Mouse (Mus musculus): ENCODE data around the gene Mrm1.

Mrm1 gene

DNA sequence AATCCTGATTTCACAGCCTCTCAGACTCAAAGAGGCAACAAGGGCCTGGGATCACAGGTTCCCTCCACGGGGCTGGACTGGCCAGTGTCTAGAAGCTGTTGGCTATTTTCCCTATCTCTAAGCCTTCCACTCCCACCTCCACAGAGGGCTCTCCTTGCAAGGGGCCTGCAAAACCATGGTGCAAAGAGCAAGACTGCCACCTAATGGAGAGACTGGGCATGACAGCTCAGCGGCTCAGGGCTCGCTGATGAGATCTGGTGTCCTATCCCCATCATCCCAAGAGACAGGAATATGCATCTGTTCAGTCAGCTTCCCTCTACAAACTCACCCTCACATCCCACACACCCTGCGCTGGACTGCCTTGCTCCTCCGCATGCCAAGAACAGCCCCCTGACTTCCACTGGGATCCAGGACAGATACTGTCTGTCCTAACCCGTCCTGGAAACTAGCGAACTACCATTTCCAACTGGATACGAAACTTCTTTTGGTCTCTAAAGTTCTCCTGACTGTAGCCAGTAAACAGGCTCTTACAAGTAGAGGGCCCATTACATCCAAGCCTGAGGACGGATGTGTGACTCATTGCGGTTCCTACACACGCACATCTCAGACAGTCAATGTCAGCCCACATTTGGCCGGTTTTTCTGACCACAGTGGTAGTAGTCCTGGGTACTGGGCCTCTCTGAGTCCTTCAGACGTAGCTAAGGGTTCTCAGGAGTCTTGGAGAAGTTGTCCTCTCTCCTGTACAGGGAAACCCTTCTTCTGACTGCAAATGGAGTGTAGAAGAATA lies 5.4 kb downstream of the Mrm1 start:
- DNase-seq (ENCODE audit: low read depth, low spot score) = peak; percentile 75

DNA sequence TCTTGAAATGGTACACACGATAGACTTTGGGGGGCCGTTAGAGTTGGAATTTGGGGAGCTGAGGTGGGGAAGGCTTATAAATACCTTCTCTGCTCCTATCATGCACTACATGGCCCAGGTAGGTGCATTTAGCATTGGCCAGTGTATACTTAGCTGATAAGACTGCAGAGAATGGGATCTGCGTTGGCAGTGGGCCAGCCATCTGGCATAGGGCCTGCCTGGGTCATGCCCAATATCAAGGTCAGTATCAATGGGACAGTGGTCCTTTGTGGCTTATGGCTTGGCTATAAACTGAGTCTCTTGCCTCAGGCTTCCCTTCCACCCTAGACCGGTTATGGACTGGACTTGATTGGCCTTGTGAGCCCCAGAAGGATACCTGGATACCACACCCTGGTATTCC lies 14.9 kb downstream of the Mrm1 start:
- no peak for DNase-seq (ENCODE audit: low read depth, low spot score)

DNA sequence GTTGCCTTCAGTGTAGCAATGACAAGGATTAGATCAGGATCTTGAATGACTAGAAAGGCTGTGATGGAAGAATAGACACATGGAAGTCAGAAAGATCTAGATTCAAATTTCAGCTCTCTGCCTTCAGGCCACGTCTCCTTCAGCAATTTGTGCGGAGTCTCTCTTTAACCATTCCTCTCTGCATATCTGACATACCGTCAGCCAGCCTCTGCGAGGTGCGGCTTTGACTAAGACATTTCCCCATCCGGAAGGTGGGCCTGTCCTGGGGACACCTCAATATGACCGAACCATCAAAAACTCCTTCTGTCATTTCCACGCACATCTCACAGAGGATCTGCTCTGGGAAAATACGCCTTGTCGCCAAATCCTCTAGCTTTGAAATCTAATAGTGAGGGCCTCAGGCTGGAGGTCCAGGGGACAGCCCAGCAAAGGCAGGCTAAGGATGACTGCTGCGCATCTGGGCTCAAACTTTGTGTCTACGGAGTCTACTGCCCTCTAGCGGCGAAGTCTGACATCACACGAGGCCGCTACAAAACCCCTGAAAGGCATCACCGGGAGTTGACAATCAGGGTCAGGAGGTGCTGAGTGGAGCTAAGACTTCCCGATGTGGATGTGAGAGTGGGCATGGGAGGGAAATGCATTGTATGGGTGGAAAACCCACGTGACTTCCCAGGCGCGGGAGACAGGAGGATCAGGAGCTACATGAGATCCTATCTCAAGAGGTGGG lies 21.5 kb downstream of the Mrm1 start:
- DNase-seq (ENCODE audit: low read depth, low spot score) = peak; percentile 78

DNA sequence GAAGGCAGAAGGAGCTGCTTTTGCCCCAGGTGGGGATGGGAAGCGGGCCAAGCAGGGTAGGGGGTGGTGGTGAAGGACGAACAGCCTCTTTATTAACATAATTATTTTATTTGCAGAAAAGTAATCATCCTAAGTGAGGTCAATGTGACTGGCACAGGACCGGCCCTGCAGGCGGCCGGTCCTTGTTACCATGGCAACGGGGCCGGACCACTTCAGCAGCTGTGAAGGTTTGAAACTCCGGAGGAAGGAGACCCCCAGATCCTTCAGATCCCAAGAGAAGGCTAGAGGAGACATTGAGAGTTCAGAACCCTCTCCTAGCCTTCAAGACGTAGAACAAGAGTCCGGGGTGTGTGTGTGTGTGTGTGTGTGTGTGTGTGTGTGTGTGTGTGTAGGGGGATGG lies 22.3 kb downstream of the Mrm1 start:
- no peak for DNase-seq (ENCODE audit: low read depth, low spot score)

DNA sequence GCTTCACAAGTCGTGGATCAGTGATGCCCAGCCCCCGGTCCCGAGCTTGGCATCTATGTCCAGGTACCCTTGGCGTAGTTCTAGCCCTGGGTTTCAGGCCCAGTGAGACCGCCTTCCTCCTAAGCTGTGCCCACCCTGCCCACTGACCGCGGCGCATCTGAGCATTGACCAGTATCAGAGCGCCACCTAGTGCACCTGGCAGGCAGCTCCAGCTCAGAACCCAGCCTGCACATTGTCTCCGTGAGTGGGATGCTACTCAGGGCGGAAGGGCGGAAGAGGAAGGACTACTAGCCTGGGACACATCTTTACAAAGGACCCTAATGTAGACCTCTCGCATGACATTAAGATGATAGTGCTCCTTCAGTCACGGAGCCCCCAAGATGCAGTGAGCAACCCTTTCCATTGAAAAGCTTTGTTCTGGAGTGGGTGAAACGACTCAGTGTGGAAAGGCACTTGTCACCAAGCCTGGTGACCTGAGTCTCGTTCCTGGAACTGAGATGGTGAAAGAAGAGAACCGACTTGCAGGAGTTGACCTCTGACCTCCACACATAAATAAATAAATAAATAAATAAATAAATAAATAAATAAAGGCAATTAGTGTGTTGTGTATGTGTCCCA lies 24.7 kb downstream of the Mrm1 start:
- peak; percentile 75 for DNase-seq (ENCODE audit: low read depth, low spot score)

DNA sequence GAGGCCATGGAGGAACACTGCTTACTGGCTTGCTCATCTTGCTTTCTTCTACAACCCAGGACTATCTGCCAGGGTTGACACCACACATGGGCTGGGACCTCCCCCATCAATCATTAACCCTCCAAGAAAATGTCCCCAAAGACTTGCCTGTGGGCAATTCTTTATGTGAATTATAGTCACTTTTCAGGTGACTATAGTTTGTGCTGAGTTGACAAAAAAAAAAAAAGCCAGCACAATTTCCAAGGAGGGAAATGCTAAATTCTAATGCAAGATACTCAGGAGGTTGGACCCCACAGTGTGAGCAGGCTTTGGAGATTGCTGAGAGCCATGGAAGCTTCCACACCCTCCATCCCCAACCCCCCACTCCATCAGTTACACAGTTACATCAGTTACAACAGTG lies 25.8 kb downstream of the Mrm1 start:
- no peak for DNase-seq (ENCODE audit: low read depth, low spot score)

DNA sequence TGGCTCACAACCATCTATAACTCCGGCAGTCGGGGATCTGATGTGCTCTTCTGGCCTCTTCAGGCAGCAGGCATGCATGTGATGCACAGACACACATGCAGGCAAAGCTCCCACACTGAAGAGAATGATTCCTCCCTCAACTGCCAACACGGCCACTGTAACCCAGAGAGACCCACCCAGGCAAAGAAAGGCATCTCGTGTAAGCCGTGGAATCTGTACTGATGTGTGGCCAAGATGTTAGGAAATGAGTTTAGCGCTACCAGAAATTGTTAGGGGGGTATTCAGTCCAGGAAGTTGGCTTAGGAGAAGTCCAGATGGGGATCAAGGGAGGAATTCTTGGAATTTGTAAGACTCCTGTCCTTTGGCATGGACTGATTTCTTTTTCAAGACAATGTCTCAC lies 28.9 kb downstream of the Mrm1 start:
- no peak for DNase-seq (ENCODE audit: low read depth, low spot score)

DNA sequence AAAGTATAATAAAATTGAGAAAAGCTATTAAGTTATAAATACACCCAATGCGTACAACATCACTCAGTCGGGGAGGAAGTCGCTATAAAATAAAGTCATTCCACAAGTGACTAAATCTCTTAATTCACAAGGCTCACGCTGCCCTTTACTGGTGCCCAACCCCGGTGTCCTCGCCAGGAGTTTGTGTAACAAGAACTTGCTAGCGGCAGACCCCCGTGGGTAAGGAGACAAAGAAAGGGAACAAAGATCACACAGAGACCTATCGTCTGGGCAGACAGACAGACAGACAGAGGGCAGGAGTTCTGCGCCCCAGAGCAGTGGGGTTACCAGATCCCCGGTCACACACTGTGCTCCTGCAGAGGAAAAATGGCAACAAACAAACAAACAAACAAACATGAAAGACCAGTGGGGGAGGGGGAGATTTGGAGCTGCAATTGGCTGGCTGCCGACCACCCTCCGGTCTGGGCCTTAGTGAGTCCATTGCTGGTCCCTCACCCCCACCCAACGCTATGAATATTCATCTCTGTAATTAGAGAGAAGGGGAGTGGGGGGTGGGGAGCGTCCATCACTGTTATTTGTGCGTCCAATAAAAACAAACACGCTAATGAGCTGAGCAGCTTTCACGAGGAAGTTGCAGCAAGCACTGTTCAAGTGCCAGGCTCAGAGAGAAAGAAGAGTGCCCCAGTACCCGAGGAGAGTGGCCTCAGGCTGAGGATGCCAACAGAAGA lies 39.0 kb downstream of the Mrm1 start:
- no peak for DNase-seq (ENCODE audit: low read depth, low spot score)

DNA sequence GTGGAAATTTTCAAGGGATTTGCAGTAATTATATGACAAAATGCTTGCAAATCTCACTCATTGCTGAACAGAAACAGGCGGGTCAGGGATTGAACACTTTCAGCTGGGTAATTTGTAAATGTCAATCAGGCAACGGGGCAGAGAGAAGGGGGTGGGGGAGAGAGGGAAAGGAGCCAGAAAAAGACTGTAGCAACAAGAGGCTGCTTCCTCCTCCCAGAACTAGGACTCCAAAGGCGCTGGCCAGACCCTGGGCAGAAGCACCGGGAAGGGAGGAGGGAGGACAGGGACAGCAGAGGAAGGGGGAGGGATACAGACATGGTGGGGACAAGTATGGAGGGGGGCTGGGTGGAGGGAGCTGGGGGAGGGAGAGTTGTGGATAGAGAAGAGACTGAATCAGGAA lies 43.8 kb downstream of the Mrm1 start:
- DNase-seq (ENCODE audit: low read depth, low spot score) = no peak

DNA sequence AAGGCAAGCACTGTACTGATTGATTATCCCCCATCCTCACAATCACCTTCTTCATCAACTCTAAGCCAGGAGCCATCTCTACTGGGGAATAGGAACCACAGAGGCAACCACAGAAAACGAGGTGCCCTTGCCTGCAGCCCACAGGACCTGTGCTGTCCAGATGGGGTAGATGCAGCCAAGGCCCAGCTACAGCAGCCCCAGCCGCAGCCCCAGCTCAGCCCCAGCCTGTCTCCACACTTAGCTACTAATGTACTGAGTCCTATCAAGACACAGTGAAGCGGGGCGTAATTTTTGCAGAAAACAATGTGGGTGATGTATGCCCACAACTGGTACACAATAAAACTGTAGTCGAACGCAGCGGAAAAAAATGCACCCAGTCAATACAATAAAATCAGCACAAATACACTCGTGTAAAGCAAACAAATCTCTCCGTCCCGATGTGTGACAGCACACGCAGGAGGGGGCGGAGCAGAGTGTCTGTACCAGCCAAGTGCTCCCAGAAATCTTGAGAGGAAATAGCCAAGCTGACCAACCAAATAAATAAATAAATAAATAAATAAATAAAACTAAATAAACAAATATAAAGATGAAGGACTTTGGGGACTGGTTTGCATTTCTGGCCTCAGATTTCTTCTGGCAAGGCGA lies 44.3 kb downstream of the Mrm1 start:
- DNase-seq (ENCODE audit: low read depth, low spot score) = no peak

DNA sequence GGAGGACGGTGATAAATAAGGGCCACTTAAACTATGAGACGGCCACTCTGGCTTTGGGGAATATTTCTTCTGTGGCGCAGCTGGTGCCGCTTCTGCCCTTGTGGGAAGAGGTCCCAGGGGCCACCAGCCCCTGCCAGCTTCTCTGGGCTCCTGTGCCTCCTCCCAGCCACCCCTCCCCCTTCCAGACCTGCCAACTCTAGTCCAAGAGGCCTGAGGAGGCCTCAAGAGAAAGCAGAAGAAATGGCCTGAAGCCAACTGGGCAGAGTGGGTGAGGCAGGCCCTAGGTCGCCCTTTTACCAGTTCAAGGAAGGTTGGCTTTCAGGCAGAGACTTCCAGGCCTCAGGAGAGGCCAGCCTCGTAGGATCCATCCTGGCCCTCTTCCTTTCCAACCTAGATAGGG lies 51.4 kb downstream of the Mrm1 start:
- DNase-seq (ENCODE audit: low read depth, low spot score) = no peak

DNA sequence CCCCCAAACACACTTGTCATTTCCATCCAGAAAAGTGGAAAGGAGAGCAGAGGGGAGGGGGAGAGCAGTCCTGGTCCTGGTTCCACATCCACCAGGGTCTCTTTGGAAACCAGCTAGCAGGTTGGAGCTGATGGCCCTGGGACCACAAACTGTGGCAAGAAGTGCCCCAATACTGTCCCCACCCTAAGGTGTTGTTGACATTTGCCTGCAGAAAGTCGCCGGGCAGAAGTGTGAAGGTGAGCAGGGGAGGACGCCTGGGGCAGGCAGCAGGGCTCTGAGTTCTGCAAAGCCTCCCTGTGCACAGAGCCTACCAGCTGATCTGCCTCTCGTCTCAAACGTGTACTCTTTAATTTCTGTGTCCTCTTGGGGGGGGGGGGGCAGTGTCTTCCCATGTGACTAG lies 54.2 kb downstream of the Mrm1 start:
- DNase-seq (ENCODE audit: low read depth, low spot score) = no peak

DNA sequence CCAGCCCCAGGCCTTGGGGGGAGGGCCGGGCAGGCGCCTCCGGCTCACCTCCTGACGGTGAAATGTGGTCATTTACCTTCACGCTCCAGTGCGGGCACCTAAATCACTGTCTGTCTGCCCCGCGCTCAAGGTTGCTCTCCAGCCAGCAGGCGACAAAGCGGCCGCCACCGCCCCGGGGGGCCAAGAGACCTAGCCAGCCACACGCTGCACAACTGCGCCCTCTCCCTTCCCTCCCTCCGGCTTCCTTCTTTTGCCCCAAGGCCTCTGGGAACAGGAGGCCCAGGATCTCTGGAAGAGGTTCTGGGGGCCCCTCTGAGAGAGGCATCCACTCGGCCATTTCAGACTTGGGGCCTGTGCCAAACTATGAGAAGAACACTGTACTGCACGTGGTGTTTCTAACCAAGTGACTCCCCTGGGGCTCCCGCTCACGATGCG lies 54.8 kb downstream of the Mrm1 start:
- peak; percentile 67 for DNase-seq (ENCODE audit: low read depth, low spot score)

DNA sequence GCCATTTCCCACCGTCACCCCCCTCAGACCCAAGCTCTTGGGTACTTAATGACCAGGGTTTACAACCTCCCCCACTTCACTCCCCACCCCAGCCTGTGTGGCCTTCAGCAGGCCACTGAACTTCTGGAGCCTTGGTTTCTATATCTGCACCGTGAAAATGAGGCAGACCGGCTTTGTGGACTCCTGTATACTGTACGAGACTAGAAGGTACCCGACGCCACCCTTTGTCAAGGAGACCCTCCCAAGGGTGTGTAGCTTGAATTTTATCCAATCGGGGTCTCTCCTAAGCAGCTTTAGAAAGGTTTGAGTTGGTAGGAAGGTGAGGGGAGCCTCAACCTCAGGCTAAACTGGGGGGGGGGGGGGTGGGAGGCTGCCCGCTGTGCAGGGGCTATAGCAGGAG lies 55.2 kb downstream of the Mrm1 start:
- no peak for DNase-seq (ENCODE audit: low read depth, low spot score)

Data from A20 (cell line).